Comparison of ENCODE assay signal across 8 mouse cellular contexts in the genomic region with DNA sequence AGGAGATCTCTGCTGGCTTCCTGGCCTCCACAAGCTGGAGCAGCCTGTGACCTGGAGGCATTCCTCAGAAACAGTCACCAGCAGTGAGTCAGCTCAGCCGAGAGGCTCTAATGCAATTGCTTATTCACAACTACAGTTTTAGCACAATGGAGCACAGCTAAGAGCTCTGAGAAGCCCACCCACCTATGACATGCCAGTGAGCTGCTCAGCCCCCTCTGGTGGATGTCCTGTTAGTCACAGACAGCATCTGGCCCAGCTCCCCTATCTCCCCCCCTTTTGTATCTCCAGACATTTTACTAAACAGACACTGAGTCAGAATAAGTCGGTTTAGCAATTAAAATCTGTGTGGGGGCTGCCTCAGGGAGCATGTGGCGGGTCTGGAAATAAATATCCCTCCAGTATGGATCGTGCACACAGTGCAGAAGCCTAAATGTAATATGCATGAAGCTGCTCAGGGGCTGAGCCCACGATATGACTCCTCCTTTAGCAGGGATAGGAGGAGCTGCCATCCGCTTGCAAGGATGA.
DNase-seq lines count a peak whose midpoint lies in the region; ATAC-seq and TF ChIP-seq lines count a peak whose summit lies in the region.

No protein-coding gene starts in this region.

- peaks cover 61% of the 10 kb centered on the region for H3K4me1 ChIP-seq in E14TG2a.4 (replicated peaks; ENCODE audit: low read depth, low read length)
- H3K4me1 ChIP-seq in forebrain, embryonic 16.5 days (replicated peaks; ENCODE audit: control insufficient read depth, insufficient read depth, low read length), result peaks cover 10% of the 10 kb centered on the region
- H3K4me1 ChIP-seq in neural tube, embryonic 14.5 days (ENCODE audit: control insufficient read depth, insufficient read depth, low read length), result 0 out of 2 replicates have a peak, but pooled peaks cover 2% of the 10 kb centered on the region

- no peaks in the 10 kb centered on the region for H3K9me3 ChIP-seq in E14TG2a.4 (ENCODE audit: low read length)
- no peaks in the 10 kb centered on the region for H3K9me3 ChIP-seq in forebrain, embryonic 16.5 days (ENCODE audit: control insufficient read depth, low read length)
- H3K9me3 ChIP-seq in neural tube, embryonic 14.5 days (ENCODE audit: control insufficient read depth, low read length), result no peaks in the 10 kb centered on the region

- no peak overlapping the region; the same call in 1 of the 2 replicates for H3K9ac ChIP-seq in forebrain, embryonic 16.5 days (replicated peaks; ENCODE audit: low read depth, low read length)
- peak overlapping the region; percentile 32; the same call in 1 of the 2 replicates for H3K9ac ChIP-seq in neural tube, embryonic 14.5 days (replicated peaks; ENCODE audit: low read depth, low read length)

- peak overlapping the region; percentile 70 for H3K27ac ChIP-seq in forebrain, embryonic 16.5 days (ENCODE audit: low read length)
- peak overlapping the region; percentile 49; the same call in 1 of the 2 replicates for H3K27ac ChIP-seq in neural tube, embryonic 14.5 days (ENCODE audit: low read depth, low read length)

- H3K27me3 ChIP-seq in E14TG2a.4 (ENCODE audit: insufficient read depth, low read length), result no peaks in the 10 kb centered on the region
- H3K27me3 ChIP-seq in forebrain, embryonic 16.5 days (replicated peaks; ENCODE audit: control insufficient read depth, insufficient read depth, low read length), result no peaks in the 10 kb centered on the region
- no peaks in the 10 kb centered on the region for H3K27me3 ChIP-seq in neural tube, embryonic 14.5 days (ENCODE audit: control insufficient read depth, insufficient read depth, low read length)

- TF ChIP-seq CTCF in E14TG2a.4 (conservative IDR thresholded peaks at IDR 0.05; ENCODE audit: low read length), result peak; percentile 29

- WGBS in forebrain, embryonic 16.5 days, result 13% methylated on average over 6 of the region's 6 CpGs
- WGBS in neural tube, embryonic 14.5 days, result 15% methylated on average over 6 of the region's 6 CpGs

- H3K36me3 ChIP-seq in E14TG2a.4 (ENCODE audit: insufficient read depth, low read length), result no peaks in the 10 kb centered on the region
- no peaks in the 10 kb centered on the region for H3K36me3 ChIP-seq in forebrain, embryonic 16.5 days (ENCODE audit: control insufficient read depth, insufficient read depth)
- no peaks in the 10 kb centered on the region for H3K36me3 ChIP-seq in neural tube, embryonic 14.5 days (ENCODE audit: control insufficient read depth, insufficient read depth, low read length)

- 0 out of 2 replicates have a peak overlapping the region, but pooled peaks have one; percentile 10 for H3K4me2 ChIP-seq in forebrain, embryonic 16.5 days (ENCODE audit: low read length)
- H3K4me2 ChIP-seq in neural tube, embryonic 14.5 days (ENCODE audit: low read depth, low read length), result no peak overlapping the region

- peak; percentile 86 for DNase-seq in NIH3T3 (ENCODE audit: low read depth)
- DNase-seq in left cerebral cortex, adult 11 months (ENCODE audit: low spot score), result peak; percentile 71
- DNase-seq in cerebellum, adult 11 months, result no peak
- no peak for DNase-seq in cerebellum, adult 8-10 months

- peak; percentile 93 for ATAC-seq in forebrain, embryonic 16.5 days
- ATAC-seq in neural tube, embryonic 14.5 days (ENCODE audit: low read depth), result peak; percentile 91
- ATAC-seq in megakaryocyte progenitor cell, adult 5-6 weeks (replicated peaks; ENCODE audit: poor library complexity), result no peak

- H3K4me3 ChIP-seq in E14TG2a.4 (replicated peaks; ENCODE audit: low read length), result peak overlapping the region; percentile 53
- H3K4me3 ChIP-seq in forebrain, embryonic 16.5 days (replicated peaks; ENCODE audit: low read length), result no peak overlapping the region
- no peak overlapping the region for H3K4me3 ChIP-seq in neural tube, embryonic 14.5 days (ENCODE audit: low read depth, low read length)

Comparison
In these comparisons a context has a peak if more than half of its experiments do, and no peak if none do; other contexts are left out.
1. DNase-seq: peak in NIH3T3 (single experiment) and left cerebral cortex, adult 11 months (single experiment); none in cerebellum, adult 11 months (single experiment) and cerebellum, adult 8-10 months (single experiment).